8 mouse cellular contexts compared by ENCODE assay signal in the genomic region with DNA sequence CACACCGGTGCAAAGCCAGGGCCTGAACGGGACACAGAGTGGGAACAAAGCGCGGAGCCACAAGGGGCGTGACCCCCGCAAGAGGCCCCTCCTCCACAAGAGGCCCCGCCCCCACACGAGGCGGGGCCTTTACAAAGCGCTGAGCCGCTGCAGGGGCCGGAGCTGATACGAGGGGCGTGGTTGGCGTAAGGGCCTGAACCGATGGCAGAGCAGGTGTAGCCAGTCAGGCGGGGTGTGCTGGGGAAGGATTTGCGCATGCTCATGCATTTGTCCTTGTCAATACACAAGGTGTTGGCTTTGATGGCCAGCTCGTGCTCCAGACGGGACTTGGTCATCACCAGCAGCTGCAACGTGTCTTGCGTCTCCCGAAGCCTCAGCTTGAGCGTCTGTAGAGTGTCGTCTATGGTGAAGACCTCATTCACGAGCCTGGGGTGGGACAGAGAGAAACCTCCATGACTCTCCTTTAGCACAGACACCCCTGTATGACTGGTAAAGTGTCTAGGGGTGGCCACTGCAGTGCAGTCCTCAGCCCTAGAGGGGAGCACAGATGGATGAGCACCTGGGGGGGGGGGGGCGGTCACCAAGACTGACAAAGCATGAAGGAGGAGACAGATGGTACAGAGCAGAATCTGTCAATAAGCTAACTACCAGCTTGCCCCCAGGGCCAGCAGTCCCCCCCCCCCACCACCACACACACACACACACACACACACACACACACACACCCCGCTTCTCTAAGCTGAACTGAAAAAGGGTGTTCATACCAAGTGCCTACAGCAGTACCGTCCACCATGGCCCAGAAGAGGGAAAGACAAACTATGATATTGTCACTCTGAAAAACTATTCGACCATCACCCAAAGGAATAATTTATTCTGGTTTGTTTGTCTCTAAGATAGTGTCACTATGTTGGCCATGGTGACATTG. TPM values are rescaled to one million over a fixed set of nuclear protein-coding genes. Genes with fewer than 3 reads are reported as not detected.
A peak's percentile ranks its signal among the peaks of the same experiment; 100 is the strongest.
DNase-seq lines count a peak whose midpoint lies in the region; ATAC-seq lines count a peak whose summit lies in the region.

No protein-coding gene starts in this region.

- peak overlapping the region; percentile 23 for H3K4me3 ChIP-seq in forebrain, embryonic 15.5 days

- H3K4me1 ChIP-seq in forebrain, embryonic 15.5 days: 0 out of 2 replicates have a peak, but pooled peaks cover 4% of the 10 kb centered on the region

- H3K36me3 ChIP-seq in forebrain, embryonic 15.5 days: no peaks in the 10 kb centered on the region

- no peak overlapping the region for H3K9ac ChIP-seq in forebrain, embryonic 15.5 days (replicated peaks)

- no peaks in the 10 kb centered on the region for H3K9me3 ChIP-seq in forebrain, embryonic 15.5 days

- 0 out of 2 replicates have a peak overlapping the region, but pooled peaks have one; percentile 0 for H3K27ac ChIP-seq in forebrain, embryonic 15.5 days (replicated peaks)

- peak overlapping the region; percentile 38 for H3K4me2 ChIP-seq in forebrain, embryonic 15.5 days (replicated peaks)

- intact Hi-C loops in left cerebral cortex, postnatal 14 days (cut with DNase I): no loop called here

- WGBS in forebrain, embryonic 15.5 days: 19% methylated on average over 30 of the region's 30 CpGs

- peak; percentile 87 for ATAC-seq in forebrain, embryonic 15.5 days (replicated peaks)
- ATAC-seq in megakaryocyte, adult 5-6 weeks (ENCODE audit: poor library complexity, severe bottlenecking): peak; percentile 24; the same call in 1 of the 2 replicates

- H3K27me3 ChIP-seq in forebrain, embryonic 15.5 days: no peaks in the 10 kb centered on the region

- DNase-seq in thymus, postnatal 0 days (ENCODE audit: low spot score): peak; percentile 34
- DNase-seq in thymus, postnatal 10 days (ENCODE audit: low spot score in 2 of 2): no peak
- peak; percentile 21 to 70 for DNase-seq in kidney, postnatal 25 days
- peak; percentile 14 to 65 for DNase-seq in spleen, postnatal 10 days (ENCODE audit: low spot score in 2 of 2)
- DNase-seq in MN1 (ENCODE audit: low spot score): no peak
- no peak for DNase-seq in left cerebral cortex, postnatal 14 days (ENCODE audit: low spot score in 2 of 2)

RNA-seq across cellular contexts. Expression of a gene that starts 37.0 kb away (rescaled TPM):
- 1.3 and 1.6 TPM in 2 replicates for polyA plus RNA-seq in thymus, postnatal 0 days (2015; fragmentation: Nextera tagmentation; extraction: Ambion mirVana)
- polyA plus RNA-seq in forebrain, embryonic 15.5 days (2015; fragmentation: Nextera tagmentation; extraction: Ambion mirVana): 2.4 and 3.0 TPM in 2 replicates
- total RNA-seq in megakaryocyte, adult 5-6 weeks (2015): not detected in 2 replicates
- total RNA-seq in megakaryocyte, adult 5-6 weeks (2017): 0.12 TPM in 1 of 2 replicates, not detected in the other
- 1 to 10 TPM; 4.1 to 6.5 TPM for total RNA-seq in left cerebral cortex, postnatal 14 days (2021)

RNA-seq across cellular contexts. Expression of a gene that starts 44.5 kb away (rescaled TPM):
- 5.1 and 5.3 TPM in 2 replicates for polyA plus RNA-seq in thymus, postnatal 0 days (2015; fragmentation: Nextera tagmentation; extraction: Ambion mirVana)
- polyA plus RNA-seq in forebrain, embryonic 15.5 days (2015; fragmentation: Nextera tagmentation; extraction: Ambion mirVana): 5.9 and 7.2 TPM in 2 replicates
- total RNA-seq in megakaryocyte, adult 5-6 weeks (2015): not detected in 2 replicates
- total RNA-seq in megakaryocyte, adult 5-6 weeks (2017): 0.07 and 0.33 TPM in 2 replicates
- 10 to 100 TPM; 19.8 to 22.7 TPM for total RNA-seq in left cerebral cortex, postnatal 14 days (2021)

RNA-seq across cellular contexts. Expression of a gene that starts 53.5 kb away (rescaled TPM):
- polyA plus RNA-seq in thymus, postnatal 0 days (2015; fragmentation: Nextera tagmentation; extraction: Ambion mirVana): 87.5 and 87.9 TPM in 2 replicates
- 45.9 and 48.6 TPM in 2 replicates for polyA plus RNA-seq in forebrain, embryonic 15.5 days (2015; fragmentation: Nextera tagmentation; extraction: Ambion mirVana)
- total RNA-seq in megakaryocyte, adult 5-6 weeks (2015): 35.2 and 46.1 TPM in 2 replicates
- 49.2 and 57.1 TPM in 2 replicates for total RNA-seq in megakaryocyte, adult 5-6 weeks (2017)
- 10 to 100 TPM; 17.2 to 17.8 TPM for total RNA-seq in left cerebral cortex, postnatal 14 days (2021)

Comparison
In these comparisons a context has a peak if more than half of its experiments do, and no peak if none do; other contexts are left out.
1. DNase-seq: peak in thymus, postnatal 0 days (single experiment), kidney, postnatal 25 days (2 of 2) and spleen, postnatal 10 days (2 of 2); none in thymus, postnatal 10 days (0 of 2), MN1 (single experiment) and left cerebral cortex, postnatal 14 days (0 of 2).
2. RNA of a gene that starts 37.0 kb away (total RNA-seq): 4.1 to 6.5 TPM in left cerebral cortex, postnatal 14 days; 0.12 TPM in megakaryocyte, adult 5-6 weeks; every median in the first group is over 4 times any median in the second.
3. RNA of a gene that starts 44.5 kb away (total RNA-seq): 19.8 to 22.7 TPM in left cerebral cortex, postnatal 14 days; 0.07 to 0.33 TPM in megakaryocyte, adult 5-6 weeks; every median in the first group is over 10 times any median in the second.